Mouse (Mus musculus) bone marrow macrophage, adult 2 months (primary cell): ENCODE results near the gene Gm11562.

Experiments
- CTCF ChIP-seq: IDR thresholded peaks from 2 replicates; pipeline ENCODE4 v1.5.1; 2012; ENCODE audit warnings: low read depth, mild to moderate bottlenecking, low read length, moderate library complexity
- POLR2A ChIP-seq: IDR thresholded peaks from 2 replicates; pipeline ENCODE4 v1.6.1; 2012; ENCODE audit warnings: mild to moderate bottlenecking, low read depth, low read length, borderline replicate concordance

DNA sequence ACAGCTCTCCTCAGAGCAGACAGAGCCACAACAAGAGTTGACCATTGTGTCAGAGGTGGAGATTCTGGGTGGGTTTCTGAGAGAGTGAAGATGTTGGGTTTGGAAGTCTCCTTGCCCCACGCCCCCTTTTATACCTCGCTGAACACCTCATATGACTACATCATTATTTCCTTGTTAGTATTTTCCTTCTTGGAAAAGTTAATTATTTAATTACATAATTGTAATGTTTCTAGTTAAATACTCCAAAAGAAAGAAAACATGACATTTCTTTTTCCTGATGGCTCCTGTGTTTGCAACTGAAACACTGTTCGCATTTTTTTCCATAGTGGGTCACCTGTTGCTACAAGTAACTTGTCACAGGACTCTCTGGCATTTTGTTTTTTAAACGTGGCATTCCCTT, 7.9 kb upstream of the Gm11562 start, which contains the start of gene Krtap4-1:
- TF ChIP-seq CTCF (no peak), POLR2A (no peak)
